Mouse (Mus musculus) forebrain, embryonic 10.5 days (tissue): ENCODE measurements around the gene Klhl2. TPM values are rescaled to one million over a fixed set of nuclear protein-coding genes. Genes with fewer than 3 reads are reported as not detected.

Experiments
- DNase-seq: peaks from one replicate; pipeline ENCODE4 v3.0.0-alpha.2; 2017; ENCODE audit warnings: low spot score; ENCODE audit errors: extremely low spot score
- H3K27ac ChIP-seq: fragments of 300-500 bp; sonication (generic); 2 replicates; pipeline ENCODE4 v1.5.1; 2016; ENCODE audit warnings: mild to moderate bottlenecking
- H3K27me3 ChIP-seq: fragments of 300-500 bp; sonication (generic); 2 replicates; pipeline ENCODE4 v1.6.1; 2016; ENCODE audit warnings: mild to moderate bottlenecking; ENCODE audit not compliant: poor library complexity, severe bottlenecking
- H3K36me3 ChIP-seq: fragments of 300-500 bp; sonication (generic); replicated peaks from 2 replicates; pipeline ENCODE4 v1.6.1; 2016; ENCODE audit warnings: mild to moderate bottlenecking, moderate library complexity
- H3K4me1 ChIP-seq: fragments of 300-500 bp; sonication (generic); 2 replicates; pipeline ENCODE4 v1.6.1; 2016
- H3K4me3 ChIP-seq: fragments of 300-500 bp; sonication (generic); 2 replicates; pipeline ENCODE4 v1.5.1; 2016; ENCODE audit warnings: mild to moderate bottlenecking, moderate library complexity
- H3K9me3 ChIP-seq: fragments of 300-500 bp; sonication (generic); 2 replicates; pipeline ENCODE4 v1.6.1; 2016; ENCODE audit warnings: mild to moderate bottlenecking, moderate library complexity
- WGBS: fragments of 180-500 bp; shearing (Covaris S2); methylation state at CpG from one replicate; pipeline ENCODE4 v1.1.7; 2016; 5-methylcytosine and 5-hydroxymethylcytosine counted together
- polyA plus RNA-seq: library from polyadenylated mRNA; unstranded; fragments of >200 nt; fragmentation: Nextera tagmentation; extraction: Ambion mirVana; gene quantifications from 2 replicates; pipeline ENCODE4 v1.2.1, GENCODE M21; 2016

Klhl2 gene
- polyA plus RNA-seq, 1 experiment from 2014 or later, result 7.0 TPM

GRCm38 (mm10) chr8:64826461-64826860 is 23.4 kb downstream of the Klhl2 start:
- no peak for DNase-seq
- Histone ChIP-seq H3K4me3 (no peak overlapping the region), H3K9me3 (peaks cover 4% of the 10 kb centered on the region; the same call in 1 of the 2 replicates), H3K4me1 (no peaks in the 10 kb centered on the region), H3K27ac (no peak overlapping the region; the same call in 1 of the 2 replicates), H3K27me3 (no peaks in the 10 kb centered on the region), H3K36me3 (peaks cover 67% of the 10 kb centered on the region)
- WGBS, result 87% methylated on average over 8 of the region's 8 CpGs

GRCm38 (mm10) chr8:64823905-64824304 is 25.9 kb downstream of the Klhl2 start:
- Histone ChIP-seq H3K36me3 (peaks cover 52% of the 10 kb centered on the region), H3K4me1 (no peaks in the 10 kb centered on the region), H3K27ac (no peak overlapping the region), H3K9me3 (no peaks in the 10 kb centered on the region), H3K27me3 (no peaks in the 10 kb centered on the region), H3K4me3 (no peak overlapping the region)
- WGBS, result 90% methylated on average over 11 of the region's 11 CpGs
- DNase-seq, result no peak

- Histone ChIP-seq H3K27ac (no peak overlapping the region), H3K9me3 (no peaks in the 10 kb centered on the region), H3K36me3 (peaks cover 33% of the 10 kb centered on the region), H3K27me3 (no peaks in the 10 kb centered on the region), H3K4me1 (no peaks in the 10 kb centered on the region), H3K4me3 (no peak overlapping the region)
- no peak for DNase-seq
- WGBS, result 91% methylated on average over 4 of the region's 4 CpGs
These were observed 28.9 kb downstream of the Klhl2 start for GRCm38 (mm10) chr8:64820940-64821339.

- Histone ChIP-seq H3K36me3 (peaks cover 26% of the 10 kb centered on the region), H3K9me3 (peaks cover 5% of the 10 kb centered on the region; the same call in 1 of the 2 replicates), H3K4me3 (no peak overlapping the region), H3K4me1 (no peaks in the 10 kb centered on the region), H3K27ac (no peak overlapping the region), H3K27me3 (no peaks in the 10 kb centered on the region)
- WGBS, result 95% methylated on average over 9 of the region's 9 CpGs
- DNase-seq, result no peak
These were observed 38.0 kb downstream of the Klhl2 start for GRCm38 (mm10) chr8:64811790-64812189.

- Histone ChIP-seq H3K27me3 (no peaks in the 10 kb centered on the region), H3K9me3 (peaks cover 5% of the 10 kb centered on the region; the same call in 1 of the 2 replicates), H3K27ac (no peak overlapping the region), H3K36me3 (peaks cover 25% of the 10 kb centered on the region), H3K4me1 (no peaks in the 10 kb centered on the region), H3K4me3 (no peak overlapping the region)
- 95% methylated on average over 4 of the region's 4 CpGs for WGBS
- no peak for DNase-seq
These were observed 38.7 kb downstream of the Klhl2 start for GRCm38 (mm10) chr8:64811083-64811482.

GRCm38 (mm10) chr8:64806558-64806957 is 43.3 kb downstream of the Klhl2 start:
- Histone ChIP-seq H3K4me3 (no peak overlapping the region), H3K36me3 (peaks cover 13% of the 10 kb centered on the region), H3K27ac (no peak overlapping the region), H3K4me1 (no peaks in the 10 kb centered on the region), H3K27me3 (no peaks in the 10 kb centered on the region), H3K9me3 (peaks cover 3% of the 10 kb centered on the region; the same call in 1 of the 2 replicates)
- 92% methylated on average over 3 of the region's 3 CpGs for WGBS
- no peak for DNase-seq

- whole genome bisulfite sequencing, result 90% methylated on average over 4 of the region's 4 CpGs
- no peaks in the 10 kb centered on the region for H3K27me3 ChIP-seq
- no peaks in the 10 kb centered on the region for H3K36me3 ChIP-seq
- H3K4me3 ChIP-seq, result no peak overlapping the region
- no peak for DNase-seq
- H3K27ac ChIP-seq, result no peak overlapping the region
- no peaks in the 10 kb centered on the region for H3K4me1 ChIP-seq
- H3K9me3 ChIP-seq, result no peaks in the 10 kb centered on the region
These were observed 44.8 kb downstream of the Klhl2 start for GRCm38 (mm10) chr8:64804971-64805370.

GRCm38 (mm10) chr8:64799306-64799705 is 50.5 kb downstream of the Klhl2 start:
- Histone ChIP-seq H3K4me3 (no peak overlapping the region), H3K27me3 (no peaks in the 10 kb centered on the region), H3K4me1 (no peaks in the 10 kb centered on the region), H3K9me3 (no peaks in the 10 kb centered on the region), H3K36me3 (no peaks in the 10 kb centered on the region), H3K27ac (no peak overlapping the region)
- 90% methylated on average over 8 of the region's 8 CpGs for WGBS
- DNase-seq, result no peak

- Histone ChIP-seq H3K4me1 (no peaks in the 10 kb centered on the region), H3K9me3 (no peaks in the 10 kb centered on the region), H3K27me3 (no peaks in the 10 kb centered on the region), H3K36me3 (no peaks in the 10 kb centered on the region), H3K4me3 (no peak overlapping the region), H3K27ac (no peak overlapping the region)
- WGBS, result 90% methylated on average over 3 of the region's 3 CpGs
- no peak for DNase-seq
These were observed 51.3 kb downstream of the Klhl2 start for GRCm38 (mm10) chr8:64798503-64798902.

- no peak for DNase-seq
- Histone ChIP-seq H3K27me3 (no peaks in the 10 kb centered on the region), H3K27ac (no peak overlapping the region), H3K4me3 (no peak overlapping the region), H3K4me1 (no peaks in the 10 kb centered on the region), H3K36me3 (no peaks in the 10 kb centered on the region), H3K9me3 (no peaks in the 10 kb centered on the region)
- WGBS, result 94% methylated on average over 10 of the region's 10 CpGs
These were observed 52.1 kb downstream of the Klhl2 start for GRCm38 (mm10) chr8:64797751-64798150.

GRCm38 (mm10) chr8:64791250-64791881 is 58.5 kb downstream of the Klhl2 start:
- H3K4me3 ChIP-seq, result no peak overlapping the region
- 96% methylated on average over 4 of the region's 4 CpGs for WGBS
- no peak overlapping the region for H3K27ac ChIP-seq
- H3K4me1 ChIP-seq, result peaks cover 5% of the 10 kb centered on the region; the same call in 1 of the 2 replicates
- no peaks in the 10 kb centered on the region for H3K36me3 ChIP-seq
- no peaks in the 10 kb centered on the region for H3K9me3 ChIP-seq
- no peak for DNase-seq
- H3K27me3 ChIP-seq, result no peaks in the 10 kb centered on the region

GRCm38 (mm10) chr8:64790418-64790817 is 59.4 kb downstream of the Klhl2 start:
- Histone ChIP-seq H3K36me3 (no peaks in the 10 kb centered on the region), H3K4me1 (peaks cover 5% of the 10 kb centered on the region; the same call in 1 of the 2 replicates), H3K27ac (no peak overlapping the region), H3K27me3 (no peaks in the 10 kb centered on the region), H3K9me3 (no peaks in the 10 kb centered on the region), H3K4me3 (no peak overlapping the region)
- no peak for DNase-seq
- WGBS, result 78% methylated on average over 2 of the region's 2 CpGs

GRCm38 (mm10) chr8:64788715-64789114 is 61.1 kb downstream of the Klhl2 start:
- no peaks in the 10 kb centered on the region for H3K27me3 ChIP-seq
- DNase-seq, result no peak
- H3K27ac ChIP-seq, result no peak overlapping the region
- peaks cover 5% of the 10 kb centered on the region; the same call in 1 of the 2 replicates for H3K4me1 ChIP-seq
- H3K9me3 ChIP-seq, result no peaks in the 10 kb centered on the region
- H3K36me3 ChIP-seq, result no peaks in the 10 kb centered on the region
- 94% methylated on average over 4 of the region's 4 CpGs for WGBS
- no peak overlapping the region for H3K4me3 ChIP-seq
